Mouse (Mus musculus) layer of hippocampus, postnatal 25 days (tissue): Measurements from ENCODE around the gene Borcs6. TPM values are rescaled to one million over a fixed set of nuclear protein-coding genes. Genes with fewer than 3 reads are reported as not detected.
A peak's percentile ranks its signal among the peaks of the same experiment; 100 is the strongest.

Experiments
- DNase-seq, 2 experiments: peaks; one replicate each; pipeline ENCODE4 v3.0.0; 2022; ENCODE audit warnings: mixed read lengths in 2 of 2, low spot score in 1 of 2; ENCODE audit errors: extremely low spot score in 1 of 2
- total RNA-seq, 2 experiments: library from RNA; stranded (reverse); gene quantifications; 2 replicates each; pipeline ENCODE4 v1.2.3; 2021

Gene Borcs6
- total RNA-seq, 2 experiments from 2014 or later, result 27.4 to 31.4 TPM

DNA sequence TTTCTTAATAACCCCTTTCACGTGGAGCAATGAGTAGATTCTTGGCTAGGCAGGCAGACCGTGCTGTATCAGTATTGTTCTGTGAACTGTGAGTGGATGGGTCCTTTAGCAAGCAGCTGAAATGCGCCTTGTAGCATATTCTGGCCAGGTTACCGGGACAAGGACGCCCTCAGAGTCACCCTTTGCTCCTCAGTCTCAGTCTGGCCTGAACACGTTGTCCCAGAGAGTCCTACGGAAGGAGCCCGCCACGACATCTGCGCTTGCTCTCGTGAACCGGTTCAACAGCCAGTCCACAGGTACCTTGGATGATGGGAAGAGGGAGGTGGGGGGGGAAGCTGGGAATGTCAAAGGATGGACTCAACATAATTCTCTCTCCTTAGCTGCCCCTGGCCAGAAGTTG, 11.9 kb upstream of the Borcs6 start:
- DNase-seq, result no peak

DNA sequence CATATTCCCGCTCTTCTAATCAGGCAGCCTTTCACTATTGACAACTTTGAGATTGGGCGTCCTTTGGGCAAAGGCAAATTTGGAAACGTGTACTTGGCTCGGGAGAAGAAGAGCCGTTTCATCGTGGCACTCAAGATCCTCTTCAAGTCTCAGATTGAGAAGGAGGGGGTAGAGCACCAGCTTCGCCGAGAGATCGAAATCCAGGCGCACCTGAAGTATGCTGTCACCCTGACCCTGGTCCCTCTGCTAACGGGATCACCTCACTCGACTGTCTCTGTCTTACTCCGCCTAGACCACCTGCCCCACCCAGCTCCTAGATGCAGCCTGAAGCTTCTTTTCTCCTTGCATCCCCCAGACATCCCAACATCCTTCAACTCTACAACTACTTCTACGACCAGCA, 11.4 kb upstream of the Borcs6 start:
- DNase-seq, result no peak

DNA sequence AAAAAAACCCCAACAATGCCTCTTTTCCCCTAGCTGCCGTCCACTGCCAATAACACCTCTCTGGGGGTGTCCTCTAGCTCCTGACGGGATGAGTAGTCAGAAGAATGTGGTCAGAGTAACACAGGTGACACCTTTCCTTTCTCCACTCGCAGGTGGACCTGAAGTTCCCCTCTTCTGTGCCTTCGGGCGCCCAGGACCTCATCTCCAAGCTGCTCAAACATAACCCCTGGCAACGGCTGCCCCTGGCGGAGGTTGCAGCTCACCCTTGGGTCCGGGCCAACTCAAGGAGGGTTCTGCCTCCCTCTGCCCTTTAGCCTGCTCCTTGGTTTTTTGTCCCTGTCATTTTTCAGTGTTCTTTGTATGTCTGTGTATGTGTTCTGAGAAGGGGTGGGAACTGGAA, 8.8 kb upstream of the Borcs6 start:
- no peak for DNase-seq

DNA sequence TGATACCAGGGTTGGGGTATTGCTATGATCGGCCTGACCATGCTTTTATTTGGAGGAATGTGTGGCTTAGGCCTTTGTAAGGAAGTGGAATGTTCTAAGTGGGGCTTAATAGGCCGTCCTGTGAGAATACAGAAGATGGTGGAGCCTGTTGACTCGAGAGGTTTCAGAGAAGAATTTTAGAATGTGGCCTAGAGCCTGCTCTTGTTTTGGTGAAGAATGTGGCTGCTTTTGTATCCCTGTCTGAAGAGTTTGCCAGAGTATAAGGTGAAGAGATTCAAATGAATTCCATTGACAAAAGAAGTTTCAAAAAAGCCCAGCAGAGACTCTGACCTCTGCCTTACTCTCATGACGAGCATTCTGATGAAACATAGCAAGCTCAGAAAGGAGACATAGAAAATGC, 7.7 kb upstream of the Borcs6 start:
- DNase-seq, result no peak

DNA sequence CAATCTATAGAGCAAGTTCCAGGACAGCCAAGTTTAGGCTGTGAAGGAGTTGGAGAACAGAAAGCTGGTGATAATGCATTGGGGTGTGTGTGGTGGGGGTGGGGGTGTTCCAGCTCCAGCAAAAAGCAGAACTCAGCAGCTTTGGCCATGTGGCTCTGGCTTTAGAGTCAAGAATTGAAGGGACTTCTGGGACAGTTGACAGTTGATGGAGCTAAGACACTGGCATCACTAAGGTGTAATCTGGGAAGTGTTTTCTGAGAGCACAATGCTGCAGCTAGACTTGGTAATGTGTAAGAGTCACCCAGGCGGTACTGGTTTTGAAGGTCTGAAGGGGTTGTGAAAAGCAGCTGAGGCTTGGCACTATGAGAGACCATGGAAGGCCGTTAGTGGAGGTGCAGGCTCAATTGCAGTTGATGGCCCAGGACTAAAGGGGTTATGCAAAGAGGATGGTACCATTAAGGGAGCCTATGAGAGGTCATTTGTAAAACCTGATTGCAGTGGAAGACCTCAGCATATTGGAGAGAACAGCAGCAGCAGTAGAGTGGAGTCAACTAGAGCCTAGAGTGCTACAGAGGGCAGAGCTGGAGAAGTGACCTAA, 6.6 kb upstream of the Borcs6 start:
- DNase-seq, result no peak

DNA sequence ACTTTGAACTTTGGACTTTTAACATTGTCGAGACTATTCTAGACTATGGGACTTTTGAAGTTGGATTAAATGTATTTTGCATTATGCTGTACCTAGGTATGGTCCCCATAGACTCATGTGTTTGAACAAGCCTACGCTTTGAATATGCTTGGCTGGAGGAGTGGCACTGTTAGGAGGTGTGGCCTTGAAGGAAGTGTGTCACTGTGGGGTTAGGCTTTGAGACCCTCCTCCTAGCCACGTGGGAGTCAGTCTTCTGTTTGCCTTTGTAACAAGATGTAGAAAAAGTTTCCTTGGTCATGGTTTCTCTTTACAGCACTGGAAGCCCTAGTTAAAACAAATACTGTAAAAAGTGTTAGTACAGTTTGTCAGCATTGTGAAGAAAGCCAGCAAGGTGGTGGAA, 5.7 kb upstream of the Borcs6 start:
- no peak for DNase-seq

DNA sequence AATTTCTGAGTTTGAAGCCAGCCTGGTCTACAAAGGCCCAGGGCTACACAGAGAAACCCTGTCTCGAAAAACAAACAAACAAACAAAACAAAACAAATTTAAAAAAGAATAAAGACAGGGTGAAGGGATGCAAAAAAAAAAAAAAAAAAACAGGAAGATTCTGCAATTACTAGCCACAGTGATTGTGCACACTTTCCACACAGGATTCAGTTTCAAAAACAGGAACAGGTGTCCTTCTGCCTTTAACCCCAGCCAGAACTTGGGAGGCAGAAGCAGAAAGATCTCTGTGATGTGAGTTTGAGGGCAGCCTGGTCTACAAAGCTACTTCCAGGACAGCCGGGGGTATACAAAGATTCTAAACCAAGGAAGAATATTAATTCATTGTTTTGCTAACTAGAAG, 1.3 kb upstream of the Borcs6 start:
- DNase-seq, result no peak

DNA sequence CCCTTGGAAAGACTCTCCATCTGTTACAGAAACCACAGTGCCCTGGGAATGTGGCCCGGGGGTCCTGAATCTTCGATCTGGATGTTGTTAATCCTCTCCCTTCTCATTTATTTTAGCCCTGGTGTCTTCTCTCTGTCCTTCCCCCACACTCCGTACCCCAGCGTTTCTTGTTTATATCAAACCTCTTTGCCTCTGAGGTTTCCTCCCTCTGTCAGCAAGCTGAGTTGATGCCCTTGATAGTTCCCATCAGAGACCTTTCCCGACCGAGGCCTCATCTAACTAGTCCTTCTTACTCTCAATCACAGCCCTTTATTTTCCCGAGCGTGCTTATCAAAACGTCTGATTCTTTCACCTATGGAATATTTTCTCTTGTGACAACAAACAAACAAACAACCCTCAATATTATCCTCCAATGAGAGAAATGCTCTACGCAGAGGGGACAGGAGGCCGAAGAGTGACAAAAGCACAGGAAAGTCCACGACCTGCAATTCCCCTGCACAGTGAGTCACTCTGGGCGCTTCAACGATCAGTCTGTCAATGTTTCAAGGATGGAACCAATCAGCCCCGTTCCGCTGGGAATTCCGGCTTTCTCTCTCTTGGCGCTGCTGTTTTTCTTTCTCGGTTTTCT, 674 bp upstream of the Borcs6 start:
- DNase-seq, result no peak

DNA sequence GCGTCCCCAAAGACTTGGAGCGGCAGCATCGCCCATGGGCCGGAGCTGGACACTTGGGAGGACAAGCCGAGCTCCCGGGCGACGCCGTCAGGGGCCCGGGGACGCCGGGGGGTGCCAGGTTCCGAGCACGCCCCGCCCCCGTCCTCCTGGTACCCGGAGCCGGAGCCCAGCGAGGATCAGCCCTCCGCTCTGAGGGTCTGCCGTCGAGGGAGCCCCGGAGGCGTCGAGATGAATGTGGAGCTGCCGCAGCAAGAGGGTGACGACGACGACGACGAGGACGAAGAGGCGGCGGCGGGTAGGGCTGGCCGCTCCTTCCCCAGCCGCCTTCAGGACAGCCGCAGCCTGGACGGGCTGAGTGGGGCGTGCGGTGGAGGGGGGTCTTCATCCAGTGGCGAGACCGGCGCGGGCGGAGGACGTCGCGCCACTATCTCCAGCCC, 476 bp downstream of the Borcs6 start:
- DNase-seq, result peak in 1 of 2 experiments; percentile 44

DNA sequence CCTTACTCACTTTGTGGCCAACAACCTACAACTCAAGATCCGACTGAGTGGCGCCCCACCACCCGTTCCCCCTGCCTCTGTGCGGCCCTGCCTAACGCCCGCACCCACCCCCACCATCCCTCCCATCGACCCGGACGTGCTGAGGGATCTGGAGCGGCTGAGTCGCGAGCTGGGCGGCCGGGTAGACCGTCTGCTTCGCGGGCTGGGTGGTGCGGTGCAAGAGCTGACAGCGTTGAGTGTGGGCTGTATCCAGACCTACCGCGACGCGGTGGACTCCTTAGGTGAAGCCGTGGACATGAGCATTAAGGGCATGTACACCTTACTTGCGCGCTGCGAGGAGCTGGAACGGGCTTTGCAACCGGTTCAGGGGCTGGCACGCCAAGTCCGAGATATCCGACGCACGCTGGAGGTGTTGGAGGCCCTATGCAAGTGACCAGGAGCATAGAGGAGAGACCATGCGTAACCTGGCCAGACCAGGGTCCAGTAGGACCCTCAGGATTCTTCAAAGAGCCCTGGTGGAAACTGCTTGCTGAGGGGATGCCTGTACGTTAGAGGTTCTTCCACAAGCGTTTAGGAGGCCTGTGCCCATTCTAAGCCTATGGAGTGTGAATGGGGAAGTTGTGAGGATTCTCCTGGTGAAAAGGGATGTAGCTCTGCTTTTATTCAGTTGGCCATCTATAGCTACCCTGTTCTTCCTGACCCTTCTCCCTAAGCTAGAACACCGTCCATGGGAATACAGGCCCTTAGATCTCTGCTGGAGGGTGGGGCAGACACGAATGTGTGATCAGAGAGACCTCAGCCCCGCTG, 1.1 kb downstream of the Borcs6 start:
- DNase-seq, result peak in 1 of 2 experiments; percentile 27

DNA sequence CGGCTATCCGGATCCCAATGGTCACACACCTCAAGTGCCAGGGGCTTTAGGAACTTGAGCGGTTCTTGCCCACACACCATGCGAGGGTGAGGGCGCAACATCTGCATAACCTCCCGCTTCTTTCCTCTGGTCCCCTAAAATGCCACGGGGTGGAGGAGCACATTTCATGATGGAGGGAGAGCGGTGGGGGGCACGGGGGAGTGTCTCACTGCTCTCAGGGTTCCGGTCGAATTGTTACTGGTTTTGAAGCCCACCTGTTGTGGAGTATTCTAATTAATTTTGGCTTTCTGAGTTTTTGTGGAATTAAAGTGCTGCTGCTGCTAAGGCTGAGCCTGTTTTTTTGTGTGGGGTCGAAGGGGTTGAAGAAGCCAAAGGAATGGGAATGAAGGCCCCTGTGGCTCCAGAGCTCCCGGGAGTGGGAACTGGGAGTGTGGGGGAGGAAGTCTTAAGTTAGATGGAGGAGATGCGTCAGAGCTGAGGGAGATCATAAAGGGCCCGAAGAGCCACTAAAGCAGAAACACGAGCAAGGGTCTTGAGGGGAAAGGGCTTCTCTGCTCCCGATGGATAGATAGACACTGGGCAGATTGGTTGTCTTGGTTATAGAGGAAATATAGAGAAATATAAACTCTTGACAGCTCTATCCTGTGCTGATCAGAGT, 1.9 kb downstream of the Borcs6 start:
- DNase-seq, result no peak

DNA sequence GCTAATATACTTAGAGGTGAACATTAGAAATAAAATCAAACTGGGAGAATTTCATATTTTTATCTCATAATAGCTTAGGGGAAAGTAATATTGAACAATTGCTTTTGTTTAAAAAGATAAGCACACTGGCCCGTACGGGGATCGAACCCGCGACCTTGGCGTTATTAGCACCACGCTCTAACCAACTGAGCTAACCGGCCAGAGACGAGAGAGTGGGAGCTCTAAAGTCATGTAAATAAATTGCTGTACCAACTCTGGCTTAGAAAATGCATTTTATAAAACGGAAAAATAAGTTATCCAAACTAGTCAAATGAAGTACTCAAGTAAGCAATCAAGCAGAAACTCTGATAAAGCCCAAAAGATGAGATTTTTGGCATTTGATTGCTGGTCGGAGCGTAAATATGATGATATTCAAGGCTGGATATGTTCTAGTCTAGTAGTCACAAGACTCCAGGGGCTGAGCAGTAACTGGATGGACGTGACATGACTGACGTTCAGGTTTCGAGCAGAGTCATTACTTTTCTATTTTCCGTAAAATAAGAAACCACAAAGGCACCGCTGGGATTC, 2.8 kb downstream of the Borcs6 start:
- DNase-seq, result peak; percentile 68 to 90

DNA sequence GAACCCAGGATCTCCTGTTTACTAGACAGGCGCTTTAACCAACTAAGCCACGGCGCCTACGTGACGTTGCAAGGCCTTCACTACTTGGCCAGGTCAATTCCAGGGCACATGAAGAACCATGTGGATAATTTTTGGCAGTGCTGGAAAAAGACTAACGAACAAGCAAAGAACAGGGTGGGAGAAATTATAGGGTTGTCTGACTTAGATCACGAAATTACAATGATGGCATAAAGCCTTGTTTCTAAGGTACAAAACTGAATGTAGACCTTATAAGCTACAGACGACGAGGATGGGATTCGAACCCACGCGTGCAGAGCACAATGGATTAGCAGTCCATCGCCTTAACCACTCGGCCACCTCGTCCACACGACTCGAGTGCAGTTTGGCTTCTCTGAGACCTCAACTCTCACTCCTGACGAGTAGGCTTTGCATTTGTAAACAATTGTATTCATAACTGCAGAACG, 3.3 kb downstream of the Borcs6 start:
- peak; percentile 98 for DNase-seq

DNA sequence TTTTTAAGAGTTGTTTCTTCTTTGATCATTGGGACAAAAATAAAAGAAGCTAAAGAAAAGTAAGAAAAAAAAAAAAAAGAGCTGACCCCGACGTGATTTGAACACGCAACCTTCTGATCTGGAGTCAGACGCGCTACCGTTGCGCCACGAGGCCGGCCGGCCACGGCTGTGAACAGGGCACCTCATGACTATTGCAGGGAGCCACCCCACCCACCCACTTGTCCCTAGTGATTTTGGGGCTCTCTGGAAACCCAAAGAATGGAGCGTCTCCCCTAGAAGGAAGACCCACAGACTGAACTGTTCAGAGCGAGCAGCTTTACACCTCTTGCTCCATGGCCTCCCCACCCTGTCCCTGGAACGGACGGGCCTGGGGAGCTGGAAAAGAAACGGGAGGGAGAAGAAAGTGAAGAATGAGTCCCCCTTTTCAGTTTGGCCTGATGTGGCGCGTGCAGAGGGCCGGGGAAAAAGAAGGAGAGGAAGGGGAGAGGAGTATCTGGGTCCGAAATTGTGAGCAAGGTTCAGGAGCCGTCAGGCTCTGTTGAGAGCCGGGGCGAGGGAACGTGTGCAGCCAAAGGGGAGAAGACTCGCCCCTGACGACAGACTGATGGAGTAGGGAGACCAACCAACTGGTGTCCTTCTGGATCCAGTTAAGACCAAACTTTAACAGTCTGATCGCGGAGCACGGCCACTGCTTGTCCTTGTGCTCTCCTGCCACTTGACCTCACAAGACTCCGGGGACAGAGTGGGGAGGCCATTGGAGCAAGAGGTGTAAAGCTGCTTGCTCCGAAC, 4.1 kb downstream of the Borcs6 start:
- peak; percentile 84 to 86 for DNase-seq

DNA sequence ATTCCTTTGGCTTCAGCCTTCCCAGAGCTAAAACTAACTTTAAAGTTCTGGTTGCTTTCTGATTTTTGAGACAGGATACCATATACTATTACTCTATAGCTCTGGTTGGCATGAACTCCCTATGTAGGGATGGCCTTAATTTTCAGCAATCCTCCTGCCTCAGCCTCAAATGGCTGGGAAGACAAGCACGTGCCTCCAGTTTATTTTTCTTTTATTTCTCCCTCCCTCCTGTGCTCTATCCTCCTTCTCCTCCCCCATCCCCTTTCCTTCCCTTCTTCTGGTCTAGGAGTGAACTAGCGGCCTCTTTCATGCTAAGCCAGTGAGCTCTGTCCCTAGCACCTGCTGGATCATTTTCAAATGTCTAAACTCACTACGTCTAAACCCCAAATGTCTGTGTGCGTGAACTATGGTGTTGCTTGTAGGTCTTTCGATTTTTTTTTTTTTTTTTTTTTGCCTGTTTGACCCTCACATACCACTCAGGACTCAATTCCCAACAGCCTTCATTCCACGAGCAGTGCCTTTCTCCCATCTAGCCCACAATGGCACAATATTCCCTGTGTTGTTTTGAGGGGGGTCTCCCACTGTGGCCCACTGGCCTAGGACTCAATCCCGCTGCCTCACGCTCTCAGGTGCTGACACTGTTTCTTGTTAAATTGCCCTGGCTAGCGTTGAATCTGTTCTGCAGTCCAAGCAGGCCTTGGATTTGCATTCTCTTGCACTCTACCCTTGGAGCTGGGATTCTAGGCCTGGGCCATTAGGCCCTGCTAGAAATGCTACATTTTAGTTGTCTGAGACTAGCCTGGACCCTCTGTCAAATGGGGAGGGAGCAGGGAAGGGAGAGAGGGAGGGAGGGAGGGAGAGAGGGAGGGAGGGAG, 5.0 kb downstream of the Borcs6 start:
- no peak for DNase-seq

DNA sequence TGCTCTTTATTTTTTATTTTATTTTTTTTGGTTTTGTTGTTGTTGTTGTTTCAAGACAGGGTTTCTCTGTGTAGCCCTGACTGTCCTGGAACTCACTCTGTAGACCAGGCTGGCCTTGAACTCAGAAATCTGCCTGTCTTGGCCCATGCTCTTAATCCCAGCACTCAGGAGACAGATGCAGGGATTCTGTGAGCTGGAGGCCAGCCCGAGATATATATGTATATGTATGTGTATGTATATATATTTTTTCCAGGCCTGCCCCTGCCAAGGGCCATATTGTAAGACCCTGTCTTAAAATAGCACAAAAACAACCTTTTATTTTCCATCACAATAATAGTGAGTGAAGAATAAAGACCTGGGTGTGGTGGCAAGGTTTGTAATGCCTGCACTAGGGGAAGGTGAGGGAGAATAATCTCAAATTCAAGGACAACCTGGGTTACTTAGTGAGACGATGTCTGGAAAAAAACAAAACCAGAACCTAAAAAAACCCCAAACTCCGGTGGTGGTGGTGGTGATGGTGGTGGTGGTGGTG, 5.9 kb downstream of the Borcs6 start:
- no peak for DNase-seq

DNA sequence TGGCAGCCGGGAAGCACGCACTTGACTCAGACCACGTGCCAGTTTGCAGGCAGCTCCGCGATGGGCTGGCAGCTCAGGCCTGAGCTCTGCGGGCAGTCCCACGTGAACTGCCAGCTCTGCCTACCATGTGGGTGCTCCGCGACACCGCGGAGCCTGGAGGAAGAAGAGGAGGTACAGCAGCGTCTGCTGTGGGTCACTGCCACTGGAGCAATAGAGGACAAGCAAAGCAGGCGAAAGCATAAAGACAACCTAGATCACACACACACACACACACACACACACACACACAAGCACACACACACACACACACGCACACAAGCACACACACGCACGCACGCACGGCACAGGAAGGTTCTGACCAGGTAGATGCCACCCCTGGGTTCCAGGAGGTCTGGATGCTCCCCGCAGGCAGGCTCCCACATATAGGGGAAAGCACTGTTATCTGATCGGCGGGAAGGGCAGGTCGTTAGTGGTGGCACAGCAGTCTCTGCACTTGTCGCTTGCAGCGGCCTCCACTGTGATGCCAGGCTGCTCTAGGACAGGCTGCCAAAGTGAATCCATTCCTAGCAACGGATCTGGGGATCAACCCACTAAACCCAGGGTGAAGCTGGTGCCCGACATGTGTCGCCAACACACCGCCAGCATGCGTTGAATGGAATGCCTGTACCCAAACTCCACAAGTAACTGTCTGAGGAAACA, 6.8 kb downstream of the Borcs6 start:
- DNase-seq, result peak; percentile 41 to 44

DNA sequence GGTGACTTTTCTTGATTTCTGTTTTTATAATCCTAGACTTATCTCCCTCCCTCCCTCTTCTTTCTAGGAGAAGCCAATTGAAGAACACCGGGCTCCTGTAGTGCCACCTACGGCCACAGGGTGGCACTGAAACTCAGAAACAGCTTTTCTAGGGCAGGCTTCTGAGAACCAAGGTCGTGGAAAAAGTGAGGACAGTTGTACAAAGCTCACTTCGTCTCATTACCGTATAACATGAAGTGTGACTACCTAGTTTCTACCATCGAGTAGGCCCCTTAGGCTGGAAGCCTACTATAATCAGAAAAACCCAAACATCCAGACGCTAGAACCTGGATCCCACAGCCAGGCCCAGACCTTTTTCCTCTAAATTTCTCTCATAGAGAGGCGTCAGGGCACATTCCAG, 7.4 kb downstream of the Borcs6 start:
- peak; percentile 77 to 94 for DNase-seq
